In the genomic region with DNA sequence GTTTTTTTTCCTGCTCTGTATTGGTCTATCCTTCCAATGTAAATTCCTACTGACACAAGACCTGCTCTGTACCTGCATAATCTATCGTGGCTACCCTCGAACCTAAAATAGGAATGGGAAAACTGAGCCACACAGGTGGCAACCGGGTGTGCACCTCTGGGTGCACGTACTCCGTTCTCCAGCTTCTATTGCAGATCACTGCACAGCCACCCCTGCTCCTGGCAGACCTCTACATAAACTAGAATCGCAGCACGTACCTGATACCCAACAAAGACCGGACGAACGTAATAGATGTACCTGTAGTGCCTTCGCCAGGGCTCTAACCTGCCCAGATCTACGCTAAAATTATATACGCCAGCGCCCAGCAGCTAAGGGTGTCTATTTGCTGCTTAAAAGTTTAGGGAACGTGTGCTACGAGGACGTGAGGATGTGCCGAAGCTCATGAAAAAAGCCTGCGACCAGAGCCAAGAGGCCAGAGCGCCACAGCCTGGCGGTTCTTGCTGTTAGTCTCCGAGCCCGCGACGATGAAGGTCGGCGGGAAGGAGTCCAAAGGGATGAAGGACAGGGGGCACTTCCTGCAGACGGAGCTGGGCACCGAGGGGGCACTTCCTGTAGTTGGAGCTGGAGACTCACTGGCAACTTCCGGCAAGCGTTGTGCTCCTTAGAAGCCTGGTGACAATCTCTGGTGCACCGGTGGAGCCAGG, we compare ENCODE assay signal across 8 mouse cellular contexts. TPM values are rescaled to one million over a fixed set of nuclear protein-coding genes. Genes with fewer than 3 reads are reported as not detected.
DNase-seq lines count a peak whose midpoint lies in the region.

A gene (minus strand): TSS at position 556 of the 704 bp plus-strand sequence.

- H3K4me3 ChIP-seq in macrophage (ENCODE audit: inconsistent target) = peak within 1 kb of the TSS; percentile 35

- no peak within 1 kb of the TSS for H3K27ac ChIP-seq in macrophage

- H3K36me3 ChIP-seq in macrophage (ENCODE audit: inconsistent target) = peaks cover 19% of the 10 kb centered on the region; the same call in 1 of the 2 replicates

- DNase-seq in adrenal gland, adult 8-10 months = peak; percentile 76
- DNase-seq in embryo, embryonic 10.5 days (ENCODE audit: low spot score) = peak; percentile 89
- DNase-seq in gastrocnemius, postnatal 10 days = peak; percentile 41
- DNase-seq in hindlimb bud, embryonic 11.5 days (ENCODE audit: extremely low spot score, low read depth, low spot score) = peak; percentile 50
- DNase-seq in left cerebral cortex, adult 8-10 months (ENCODE audit: low spot score in 2 of 2) = peak; percentile 46 to 54
- DNase-seq in right cerebral cortex, adult 18-20 months = peak; percentile 81
- DNase-seq in urinary bladder, adult 2 months (ENCODE audit: low spot score) = peak; percentile 38

- WGBS in macrophage (ENCODE audit: missing documents) = under 1% methylated on average over 31 of the region's 32 CpGs

- no peaks in the 10 kb centered on the region for H3K79me2 ChIP-seq in macrophage (ENCODE audit: inconsistent target)

RNA-seq across cellular contexts. Expression of the gene that starts here (rescaled TPM):
- 1 to 10 TPM in 2 of 4 experiments, under 1 TPM in 2; 0.75 to 1.9 (median 1.1) TPM for total RNA-seq in adrenal gland, adult 8-10 months (2022)
- under 1 TPM; 0.16 to 0.50 TPM for total RNA-seq in gastrocnemius, postnatal 10 days (2021)
- 1 to 10 TPM; 1.4 to 1.9 (median 1.6) TPM for total RNA-seq in left cerebral cortex, adult 8-10 months (2022)
- under 1 TPM in 12 of 26 experiments, not detected in 14; 0.23 to 0.61 (median 0.36) TPM for total RNA-seq in macrophage (2018; cell fraction: chromatin; rRNA removed)
- total RNA-seq in macrophage (2018; cell fraction: cytosol; rRNA removed) = under 1 TPM in 16 of 26 experiments, not detected in 10; 0.03 to 0.10 (median 0.06) TPM
- under 1 TPM in 7 of 26 experiments, not detected in 19; 0.17 to 0.54 (median 0.26) TPM for total RNA-seq in macrophage (2018; cell fraction: nucleus; rRNA removed)
- not detected in 3 replicates for polyA plus RNA-seq in macrophage (2018)
- 2.2 and 2.5 TPM in 2 replicates for polyA plus RNA-seq in urinary bladder, adult 2 months (2012; rRNA removed)

Comparison
In these comparisons a context has a peak if more than half of its experiments do, and no peak if none do; other contexts are left out.
1. Peak in DNase-seq in gastrocnemius, postnatal 10 days; RNA of the gene not detected or under 1 TPM.
2. DNase-seq: peak in every context shown above with its lines; median percentile 89 in embryo, embryonic 10.5 days; 81 in right cerebral cortex, adult 18-20 months; 76 in adrenal gland, adult 8-10 months; 50 in hindlimb bud, embryonic 11.5 days; 50 in left cerebral cortex, adult 8-10 months; 41 in gastrocnemius, postnatal 10 days; 38 in urinary bladder, adult 2 months.